Mouse (Mus musculus) c-Kit-positive CD71-positive TER-119-negative erythroid progenitor cells, embryonic 14.5 days (primary cell): ENCODE results near the gene Olfr1224-ps1.
"Not testable (repeated sequence)": the region's sequence is repeated elsewhere in the genome, so short reads cannot be mapped to it uniquely, and the experiment has no call there.

ENCODE experiments used
- DNase-seq: peaks from one replicate; pipeline ENCODE4 v3.0.0-alpha.2; 2013; ENCODE audit warnings: low read depth

Olfr1224-ps1 gene

DNA sequence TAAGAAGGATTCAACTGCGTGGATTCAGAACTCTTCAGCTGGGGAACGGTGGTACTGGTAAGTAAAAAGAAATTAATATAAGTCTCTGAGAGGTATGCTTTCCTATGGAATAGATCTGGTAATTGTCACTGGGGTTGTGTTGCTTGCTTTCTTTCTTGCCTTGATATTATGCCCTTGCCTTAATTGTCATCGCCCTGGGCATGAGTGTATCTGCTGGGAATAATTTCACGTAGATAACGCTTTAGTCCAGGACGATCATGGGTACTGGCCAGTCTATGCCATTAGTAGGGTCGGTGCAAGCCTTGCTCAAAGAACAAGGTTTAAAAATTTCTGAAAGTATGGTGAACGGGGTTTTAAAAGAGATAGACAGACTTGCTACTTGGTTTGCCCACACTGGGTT lies at the start of gene Olfr1224-ps1:
Olfr1224-ps1 (minus strand) TSS at position 101 of the 400 bp plus-strand sequence.
- DNase-seq, result not testable (repeated sequence)

DNA sequence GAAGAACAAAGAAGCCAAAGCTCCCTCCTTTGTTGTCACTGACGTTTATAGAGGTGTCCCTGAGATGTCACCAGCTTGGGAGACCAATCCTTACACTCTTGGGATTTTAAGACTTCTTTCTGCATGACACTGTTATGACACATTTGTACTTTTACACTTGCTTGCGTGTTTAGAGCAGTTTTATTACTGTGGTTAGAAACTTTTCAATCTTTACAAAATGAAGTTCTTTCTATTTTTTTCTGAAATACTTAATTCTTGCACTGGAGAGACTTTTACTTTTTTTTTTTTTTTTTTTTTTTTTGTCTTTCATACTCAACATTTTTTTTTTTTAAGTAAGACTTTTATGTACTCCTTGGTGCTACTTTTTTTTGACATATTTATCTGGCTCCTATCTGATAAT lies 36.1 kb upstream of the Olfr1224-ps1 start, which contains the start of gene Olfr1226:
Olfr1226 (minus strand) TSS at position 101 of the 400 bp plus-strand sequence.
- DNase-seq, result no peak

DNA sequence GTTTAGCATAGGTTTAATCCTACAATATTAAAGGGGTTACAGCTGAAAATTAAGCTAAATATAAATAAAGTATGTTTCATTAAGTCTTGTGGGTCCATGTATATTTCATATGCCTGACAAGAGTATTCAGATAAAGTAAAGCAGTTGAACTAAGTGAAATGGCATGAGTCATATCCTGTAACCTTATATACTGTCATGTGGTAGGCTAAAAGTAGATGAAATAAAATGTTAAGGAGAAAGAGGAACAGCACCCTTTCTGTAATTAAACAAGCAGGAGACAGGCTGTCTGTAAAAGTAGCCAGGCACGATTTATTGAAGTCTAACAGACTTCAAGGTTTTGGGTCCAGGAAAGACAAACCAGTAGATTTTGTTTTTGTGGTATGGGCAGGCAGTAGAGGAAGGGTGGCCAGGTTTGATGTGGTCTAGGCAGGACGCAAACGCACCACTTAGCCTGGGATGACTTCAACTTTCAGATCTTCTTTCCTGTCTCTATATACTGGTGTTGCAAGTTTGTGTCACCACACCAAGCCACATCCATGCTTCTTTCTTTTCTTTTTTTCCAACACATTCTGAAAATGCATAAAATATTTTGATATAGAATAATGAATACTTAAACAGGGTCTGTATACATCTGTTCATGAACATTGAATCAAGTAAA lies 32.6 kb upstream of the Olfr1224-ps1 start:
- DNase-seq, result no peak

DNA sequence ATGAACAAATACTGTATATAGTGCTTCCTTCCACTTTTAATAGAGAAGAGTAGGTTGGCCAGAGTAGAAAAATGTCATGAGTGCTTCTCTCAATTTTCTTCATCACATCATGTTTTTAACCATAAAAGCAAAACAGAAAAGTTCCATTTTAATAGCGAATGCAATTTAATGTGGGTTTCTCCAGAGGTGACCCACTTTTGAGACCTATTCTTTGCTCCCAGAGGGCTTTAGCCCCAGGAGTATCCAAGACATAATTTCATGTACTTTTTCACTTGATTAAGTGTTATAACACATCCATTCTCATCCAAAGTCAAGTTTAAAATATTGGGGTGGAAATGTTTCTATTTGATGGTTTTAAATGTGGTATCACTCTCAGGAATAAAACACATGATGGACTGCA lies 10.7 kb upstream of the Olfr1224-ps1 start, which contains the start of gene Olfr1225:
Olfr1225 (minus strand) TSS at position 101 of the 400 bp plus-strand sequence.
- DNase-seq, result no peak

DNA sequence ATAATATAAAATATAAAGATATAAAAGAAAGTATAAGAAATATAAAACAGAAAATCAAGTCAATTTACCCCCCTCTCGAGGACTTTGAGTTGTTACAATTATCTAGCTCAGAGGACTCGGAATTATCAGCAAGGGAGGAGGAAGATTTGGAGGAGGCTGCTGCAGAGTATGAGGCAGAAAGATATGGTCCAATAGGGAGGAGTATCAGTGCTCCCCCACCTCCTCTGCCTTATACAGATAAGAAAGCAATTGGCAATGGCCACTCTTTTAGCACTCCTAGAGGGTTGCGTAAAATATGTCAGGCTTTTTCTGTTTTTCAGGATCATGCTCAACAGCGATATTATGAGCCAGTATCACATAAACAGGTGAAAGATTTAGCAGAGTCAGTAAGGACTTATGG lies 820 bp upstream of the Olfr1224-ps1 start:
- not testable (repeated sequence) for DNase-seq

DNA sequence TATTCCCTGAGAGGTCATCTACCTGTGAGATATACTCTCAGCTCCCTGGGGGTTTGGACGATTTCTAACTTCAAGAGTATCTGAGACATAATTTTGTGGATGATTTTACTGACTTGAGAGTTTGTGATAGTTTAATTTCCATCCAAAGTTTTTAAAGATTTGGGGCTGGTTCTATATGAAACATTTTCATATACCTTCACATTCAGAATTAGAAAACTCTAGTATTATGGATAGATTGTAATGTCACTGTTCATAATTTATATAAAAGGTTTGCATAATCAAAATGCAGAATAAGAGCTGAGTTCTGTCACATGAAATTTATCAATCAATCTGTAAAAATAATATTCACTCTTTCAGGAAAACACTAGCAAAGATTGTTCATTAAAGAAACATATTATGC lies 12.4 kb downstream of the Olfr1224-ps1 start, which contains the start of gene Olfr1223:
Olfr1223 (minus strand) TSS at position 101 of the 400 bp plus-strand sequence.
- no peak for DNase-seq

DNA sequence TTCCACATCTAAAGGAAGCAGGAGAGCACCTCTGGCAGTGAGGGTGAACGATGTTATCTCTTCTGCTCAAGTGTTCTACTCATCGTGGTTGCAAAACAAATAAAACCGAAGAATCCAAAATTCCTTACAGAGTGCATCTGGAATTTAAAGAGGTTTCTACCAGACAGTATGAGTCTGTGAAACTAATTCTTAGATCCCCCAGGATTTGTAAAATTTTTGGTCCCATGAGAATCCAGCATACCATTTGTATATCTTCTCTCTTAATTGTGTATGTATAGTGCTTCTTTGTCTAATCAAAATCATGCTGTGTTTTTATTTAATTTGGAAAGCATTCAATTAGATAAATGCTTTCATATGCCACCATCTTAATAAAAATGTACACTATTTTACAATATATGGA lies 30.9 kb downstream of the Olfr1224-ps1 start, which contains the start of gene Olfr1222:
Olfr1222 (minus strand) TSS at position 101 of the 400 bp plus-strand sequence.
- DNase-seq, result no peak

DNA sequence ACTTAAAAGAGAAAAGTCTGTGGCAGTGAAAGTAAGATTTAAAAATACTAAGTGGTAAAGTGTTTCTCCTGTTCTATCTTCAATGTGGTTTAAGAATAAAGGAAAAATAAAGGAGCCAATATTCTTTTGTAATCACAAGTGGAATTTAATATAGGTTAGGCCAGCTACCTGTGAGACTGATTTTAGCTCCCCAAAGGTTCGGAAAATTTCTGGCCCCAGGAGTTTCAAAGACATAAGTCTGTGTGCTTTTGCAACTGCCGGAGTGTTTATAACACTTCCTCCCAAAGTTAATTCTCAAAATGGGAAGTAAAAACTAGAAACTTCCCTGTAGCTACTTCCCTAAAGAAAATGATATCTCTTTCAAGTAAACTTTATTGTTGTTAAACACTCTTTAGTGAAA lies 46.7 kb downstream of the Olfr1224-ps1 start, which contains the start of gene Olfr1221:
Olfr1221 (minus strand) TSS at position 101 of the 400 bp plus-strand sequence.
- no peak for DNase-seq

DNA sequence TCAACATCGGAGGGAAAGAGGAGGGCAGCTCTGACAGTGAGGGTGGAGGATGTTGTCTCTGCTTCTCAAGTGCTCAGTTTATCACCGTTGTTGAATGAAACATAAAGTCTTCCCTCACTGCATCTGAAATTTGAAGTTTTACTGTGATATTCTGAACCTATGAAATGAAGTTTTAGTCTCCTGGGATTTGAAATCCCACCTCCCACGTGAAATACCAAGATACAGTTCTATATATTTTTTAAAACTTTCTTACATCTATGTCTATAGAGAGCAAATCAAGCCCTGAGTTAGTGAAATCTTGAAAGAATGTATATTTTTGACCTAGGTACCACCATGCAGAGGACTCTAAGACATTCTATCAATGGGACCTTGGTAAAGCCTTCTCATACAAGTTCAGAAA lies 57.2 kb downstream of the Olfr1224-ps1 start, which contains the start of gene Olfr1220:
Olfr1220 (minus strand) TSS at position 101 of the 400 bp plus-strand sequence.
- DNase-seq, result no peak

DNA sequence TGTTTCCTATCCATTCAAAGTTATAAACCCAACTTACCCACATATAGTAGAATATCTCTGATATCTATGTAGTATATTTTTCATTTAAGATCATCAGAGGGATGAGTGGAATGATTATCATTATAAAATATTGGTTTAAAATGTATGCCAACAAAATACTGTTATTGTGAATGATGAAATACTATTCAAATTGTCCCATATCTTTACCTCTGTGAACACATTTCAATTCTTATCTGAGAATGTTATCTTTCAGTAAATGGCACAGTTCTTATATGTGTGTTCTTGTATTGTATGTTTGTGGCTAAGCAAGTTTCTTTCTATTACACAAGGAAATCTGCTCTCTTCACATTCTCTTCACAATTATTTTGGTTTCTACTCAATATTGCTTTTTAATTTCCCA lies 58.2 kb downstream of the Olfr1224-ps1 start:
- DNase-seq, result no peak
